Mouse (Mus musculus) adrenal gland, adult (tissue): ENCODE results near the gene Gm5105.
A peak's percentile ranks its signal among the peaks of the same experiment; 100 is the strongest.

Experiments used
- DNase-seq, 2 experiments: peaks; one replicate each; pipeline ENCODE4 v3.0.0; 2022 to 2023; ENCODE audit warnings: low spot score in 1 of 2; ENCODE audit not compliant: inconsistent age in 2 of 2

Gene Gm5105

GRCm38 (mm10) chr3:138069756-138070511 lies 2.7 kb upstream of the Gm5105 start:
- DNase-seq, result no peak

DNA sequence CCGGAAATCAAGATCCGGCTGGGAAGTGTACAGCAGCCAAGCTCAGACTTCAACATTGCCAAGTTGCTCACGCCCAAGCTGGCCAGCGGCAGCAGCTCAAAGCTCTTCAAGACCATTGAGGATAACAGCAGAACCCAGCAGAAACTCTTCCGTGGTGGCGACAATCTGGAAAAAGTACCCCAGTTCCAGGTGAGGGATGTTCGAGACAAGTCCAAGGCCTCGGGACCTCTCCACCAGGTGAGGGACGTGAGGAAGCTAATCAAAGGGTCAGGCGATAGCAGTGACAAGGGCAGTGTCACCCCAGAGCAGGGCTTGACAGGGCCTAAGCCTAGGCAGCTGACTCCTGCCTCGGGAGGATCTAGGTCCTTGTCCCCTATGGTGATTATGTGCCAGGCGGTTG lies 915 bp upstream of the Gm5105 start:
- no peak for DNase-seq

DNA sequence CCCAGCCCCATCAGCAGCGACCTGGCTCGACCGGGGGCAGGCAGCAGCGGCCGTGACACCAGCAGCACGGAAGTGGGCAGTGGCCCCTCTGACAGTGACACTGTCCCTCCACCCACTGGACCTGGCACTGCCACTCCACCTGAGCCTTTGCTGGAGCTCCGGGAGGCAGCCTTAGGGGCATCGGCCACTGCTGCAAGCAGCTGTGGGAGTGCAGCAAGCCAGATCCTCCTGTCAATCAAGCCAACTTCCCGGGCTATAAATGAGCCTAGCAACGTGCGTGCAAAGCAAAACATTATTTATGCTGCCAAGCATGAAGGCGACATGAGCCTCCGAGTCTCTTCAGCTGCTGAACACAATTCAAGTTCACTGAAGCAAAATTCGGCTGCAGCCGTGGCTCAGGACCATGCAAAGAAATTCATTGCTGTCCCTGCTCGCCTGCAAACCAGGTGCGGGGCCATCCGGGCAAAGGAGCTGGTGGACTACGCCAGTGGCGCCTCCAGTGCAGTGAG lies 786 bp downstream of the Gm5105 start:
- DNase-seq, result no peak

DNA sequence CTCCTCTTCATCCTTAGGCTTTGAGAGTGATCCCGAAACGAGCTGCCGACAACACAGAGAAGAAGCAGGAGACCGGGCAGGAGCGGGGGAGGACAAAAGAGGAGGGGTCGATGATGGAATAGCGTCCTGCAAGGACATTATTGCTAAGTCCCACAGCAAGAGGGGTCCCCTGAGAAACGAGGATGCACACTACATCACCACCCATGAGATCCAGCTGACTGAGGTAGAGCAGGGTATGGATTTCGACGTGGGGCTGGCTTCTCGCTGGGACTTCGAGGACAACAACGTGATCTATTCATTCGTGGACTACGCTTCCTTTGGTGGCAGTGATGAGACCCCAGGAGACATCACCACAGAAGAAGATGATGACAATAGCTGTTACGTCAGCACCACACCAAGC lies 1.3 kb downstream of the Gm5105 start:
- no peak for DNase-seq

DNA sequence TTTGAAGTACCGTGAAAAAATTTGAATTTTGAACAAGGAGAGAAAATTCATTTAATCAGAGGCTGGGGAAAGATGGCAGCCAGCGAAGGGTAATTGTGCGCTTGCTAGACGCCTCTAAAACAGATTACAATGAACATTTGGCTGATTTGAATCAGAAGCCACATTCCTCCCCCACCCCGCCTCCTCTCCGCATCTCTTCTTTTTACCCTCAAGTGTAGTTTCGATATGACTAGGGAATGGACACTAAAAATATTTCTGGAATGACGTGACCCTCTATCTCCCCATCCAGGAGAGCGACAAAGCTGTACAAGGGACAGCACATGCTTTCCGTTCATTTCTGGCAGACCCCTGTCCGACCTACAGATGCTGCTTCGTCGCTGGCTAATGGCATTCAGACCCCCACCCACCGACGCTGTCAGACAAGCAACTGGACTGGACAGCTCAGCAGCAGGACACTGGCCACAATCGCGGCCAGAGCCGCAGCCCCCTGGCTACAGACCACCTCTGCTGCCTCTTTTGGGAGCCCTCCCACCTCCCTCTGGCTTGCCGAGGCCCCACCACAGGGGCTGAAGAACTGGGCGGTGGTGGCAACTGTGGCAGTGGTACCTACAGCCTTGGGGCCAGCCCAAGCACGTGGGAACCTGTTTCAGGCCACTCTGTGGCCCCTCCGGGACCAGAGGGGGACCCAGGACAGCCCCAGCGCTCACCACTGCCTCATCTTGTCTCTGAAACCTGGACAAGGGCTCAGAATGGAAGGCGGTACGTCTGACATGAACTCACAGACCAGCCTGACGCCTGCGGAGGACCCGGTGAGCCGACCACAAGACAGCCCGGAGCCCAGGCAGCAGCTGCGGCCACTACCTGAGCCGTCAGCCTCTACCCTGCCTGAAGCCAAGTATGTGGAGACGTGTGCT lies 2.2 kb downstream of the Gm5105 start, which contains the start of gene 1110002E22Rik:
Gene 1110002E22Rik (plus strand): TSS at position 321 of the 914 bp plus-strand sequence.
- DNase-seq, result no peak

DNA sequence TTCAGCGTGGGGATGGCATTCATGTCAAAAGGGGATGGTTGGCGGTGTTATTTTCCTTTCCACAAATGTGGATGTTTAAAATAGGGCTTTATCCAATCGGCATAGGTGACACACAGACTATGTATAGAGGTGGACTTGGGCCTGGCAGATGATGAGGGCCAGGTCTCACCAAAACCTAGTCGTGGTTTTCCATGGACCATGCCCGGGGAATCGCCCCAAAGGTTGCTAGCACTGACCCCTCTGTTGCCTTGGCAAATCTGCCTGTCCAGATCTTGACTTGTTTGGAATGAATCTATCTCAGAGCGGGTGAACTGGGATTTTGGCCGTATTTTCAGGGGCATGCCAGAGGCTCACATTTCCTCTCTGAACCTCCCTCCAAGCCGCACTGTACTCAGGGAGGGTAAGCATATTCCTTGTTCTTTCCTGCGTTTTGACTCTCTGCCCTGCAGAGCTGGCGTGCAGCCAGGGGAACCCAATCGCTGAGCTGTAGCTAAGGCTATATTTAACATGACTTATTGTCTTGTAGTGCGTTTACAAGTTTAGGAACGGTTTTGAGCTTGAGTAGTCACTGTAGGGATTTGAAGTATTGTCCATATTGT lies 3.4 kb downstream of the Gm5105 start:
- peak; percentile 59 to 80 for DNase-seq

GRCm38 (mm10) chr3:138062673-138063072 lies 4.5 kb downstream of the Gm5105 start:
- DNase-seq, result no peak

- peak in 1 of 2 experiments; percentile 52 for DNase-seq
Measured at GRCm38 (mm10) chr3:138061205-138061911, 5.8 kb downstream of the Gm5105 start.

- DNase-seq, result no peak
Measured at GRCm38 (mm10) chr3:138060429-138060828, 6.8 kb downstream of the Gm5105 start.

DNA sequence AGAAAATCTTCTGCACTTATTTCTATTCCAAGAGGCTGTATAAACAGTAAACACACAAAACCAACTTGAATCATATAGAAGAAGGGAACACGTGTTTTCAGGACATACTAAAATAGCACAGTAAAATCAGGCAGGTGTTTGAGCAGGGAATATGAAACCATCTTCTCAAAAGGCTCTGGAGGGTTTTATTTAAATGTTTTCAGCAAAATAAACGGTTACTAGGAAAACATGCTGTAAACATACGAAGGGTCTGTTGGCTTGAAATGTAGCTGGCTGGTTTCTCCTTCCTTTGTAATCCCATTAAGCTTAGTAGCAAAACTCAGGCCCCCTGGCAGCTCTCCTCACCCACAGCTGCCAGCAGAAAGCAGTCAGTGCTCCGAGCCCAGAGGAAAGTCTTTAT lies 9.0 kb downstream of the Gm5105 start:
- DNase-seq, result no peak

- no peak for DNase-seq
Measured at GRCm38 (mm10) chr3:138056976-138057375, 10.2 kb downstream of the Gm5105 start.

DNA sequence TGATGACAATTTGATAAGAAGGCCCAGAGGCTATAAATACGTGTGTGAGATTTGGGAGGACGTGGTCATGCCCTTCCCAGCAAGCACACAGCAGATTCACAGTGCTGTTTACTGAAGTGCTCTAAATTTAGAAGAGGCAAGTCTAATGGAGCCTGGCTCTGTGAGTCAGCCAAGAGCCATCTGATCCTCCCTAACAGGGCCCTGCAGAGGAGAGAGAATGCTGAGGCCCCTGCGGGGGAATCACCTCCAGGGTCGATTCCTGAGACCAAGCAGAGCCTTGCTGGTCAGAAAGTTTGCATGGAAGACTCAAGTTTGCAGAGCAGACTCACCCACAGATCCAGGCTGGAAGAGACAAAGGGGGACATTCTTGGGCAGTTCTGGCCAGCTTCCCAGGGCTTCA lies 13.2 kb downstream of the Gm5105 start:
- peak; percentile 60 to 76 for DNase-seq

DNA sequence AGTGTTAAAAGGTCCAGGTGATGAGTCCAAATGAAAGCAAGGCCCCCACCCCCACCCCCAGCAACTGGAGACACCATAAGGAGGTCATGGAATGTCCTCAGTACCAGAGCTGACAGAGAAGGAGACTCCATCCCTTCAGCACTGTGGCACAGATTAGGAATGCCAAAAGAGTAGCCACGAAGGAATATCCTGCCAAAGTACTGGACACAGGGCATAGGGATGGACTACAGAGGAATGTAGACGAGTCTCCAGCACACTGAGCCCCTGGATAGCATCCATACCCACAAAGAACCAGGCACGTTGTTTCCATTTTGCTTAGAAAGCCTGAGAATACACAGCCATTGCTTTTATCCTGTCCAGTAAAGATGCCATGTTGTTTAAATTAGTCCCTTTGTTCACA lies 15.8 kb downstream of the Gm5105 start:
- no peak for DNase-seq

GRCm38 (mm10) chr3:138050772-138051171 lies 16.4 kb downstream of the Gm5105 start:
- DNase-seq, result peak in 1 of 2 experiments; percentile 19

DNA sequence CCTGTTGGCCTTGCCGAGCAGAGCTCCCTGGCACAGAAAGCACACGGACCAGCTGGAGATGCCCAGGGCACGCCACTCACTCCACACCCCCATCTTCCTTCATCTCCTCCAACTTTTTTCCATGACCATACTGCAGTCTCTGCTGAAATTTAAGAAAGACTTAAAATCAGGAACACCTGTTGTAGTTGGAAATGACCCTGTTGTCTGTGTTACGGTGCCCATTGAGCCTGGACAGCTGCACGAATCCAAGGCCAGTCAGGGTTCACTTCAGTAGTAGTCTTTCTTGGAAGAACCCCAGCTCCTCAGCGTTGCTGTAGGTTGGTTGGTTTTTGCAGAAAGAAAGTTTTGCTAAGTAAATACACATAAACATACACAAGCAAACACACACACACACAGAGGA lies 17.6 kb downstream of the Gm5105 start:
- peak in 1 of 2 experiments; percentile 51 for DNase-seq

DNA sequence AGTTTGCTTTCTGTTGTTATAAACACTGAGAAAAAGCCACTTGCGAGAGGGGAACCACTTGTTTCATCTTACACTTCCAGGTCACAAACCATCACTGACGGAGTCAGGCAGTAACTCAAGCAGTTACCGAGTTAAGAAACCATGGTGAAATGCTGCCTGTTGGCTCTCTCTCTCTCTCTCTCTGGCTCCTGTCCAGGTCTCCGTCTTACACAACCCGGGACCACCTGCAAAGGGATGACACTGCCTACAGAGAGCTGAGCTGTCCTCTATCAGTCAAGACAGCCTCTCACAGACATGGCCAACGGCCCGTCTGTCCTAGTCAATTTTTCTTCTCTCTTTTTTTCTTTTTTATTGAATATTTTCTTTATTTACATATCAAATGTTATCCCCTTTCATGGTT lies 23.9 kb downstream of the Gm5105 start:
- DNase-seq, result peak; percentile 30 to 72

GRCm38 (mm10) chr3:138041591-138042301 lies 25.4 kb downstream of the Gm5105 start:
- DNase-seq, result no peak

DNA sequence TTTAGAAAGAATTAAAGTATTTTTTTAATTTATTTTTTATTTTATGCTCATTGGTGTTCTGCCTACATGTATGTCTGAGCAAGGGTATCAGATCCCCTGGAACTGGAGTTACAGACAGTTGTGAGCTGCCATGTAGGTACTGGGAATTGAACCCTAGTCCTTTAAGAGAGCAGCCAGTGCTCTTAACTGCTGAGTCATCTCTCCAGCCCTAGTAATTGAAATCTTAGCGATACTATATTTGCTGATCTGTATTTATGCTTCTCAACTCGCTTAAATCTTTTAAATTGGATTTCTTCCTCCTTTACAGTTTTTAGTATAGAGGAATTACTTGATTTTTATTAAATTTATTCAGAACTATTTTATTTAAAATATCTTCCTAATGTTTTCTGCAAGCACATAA lies 26.2 kb downstream of the Gm5105 start:
- DNase-seq, result no peak

DNA sequence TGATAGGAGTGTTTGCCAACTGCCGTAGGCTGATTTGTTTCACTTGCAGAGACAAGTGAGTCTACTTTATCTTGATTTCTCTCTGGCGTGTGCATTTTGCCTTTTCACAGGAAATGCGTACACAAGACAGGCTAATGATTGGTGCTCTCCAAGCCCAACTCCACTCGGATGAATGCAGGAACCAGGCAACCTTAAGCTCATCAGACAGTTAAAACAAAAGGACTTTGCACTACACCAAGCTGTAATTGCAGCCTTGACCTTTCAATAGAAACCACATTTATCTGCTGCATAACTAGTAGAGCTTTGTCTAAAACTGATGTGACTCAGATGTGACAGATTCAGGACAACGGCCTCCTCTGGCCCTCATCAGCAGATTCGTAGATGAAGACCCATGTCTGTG lies 33.2 kb downstream of the Gm5105 start:
- peak; percentile 48 to 88 for DNase-seq

DNA sequence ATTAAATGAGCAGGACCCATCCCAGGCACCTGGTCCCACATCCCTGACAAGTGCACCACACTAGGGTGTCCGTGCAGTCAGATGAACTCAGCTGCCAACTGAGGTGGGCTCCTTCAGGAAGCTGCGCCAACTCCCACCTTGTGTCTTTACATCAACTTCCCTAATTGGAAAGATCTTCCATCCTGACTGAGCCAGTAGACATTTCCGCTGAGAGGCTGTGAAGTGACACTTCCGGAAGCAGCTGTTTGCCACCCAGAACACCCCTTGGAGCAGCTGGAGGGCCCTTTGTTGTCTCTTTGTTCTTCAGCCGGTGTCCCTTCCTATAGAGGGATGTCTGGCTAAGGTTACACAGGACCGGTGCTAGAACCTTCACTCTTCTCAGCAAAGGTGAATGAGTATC lies 36.6 kb downstream of the Gm5105 start:
- no peak for DNase-seq
